Mouse (Mus musculus) liver, postnatal 0 days (tissue): Measurements from ENCODE around the gene Rint1. TPM values are rescaled to one million over a fixed set of nuclear protein-coding genes. Genes with fewer than 3 reads are reported as not detected.

Source experiments
- ATAC-seq: fragments of 200-750 bp; cut with Nextera tagmentation; 2 replicates; pipeline ENCODE4 v1.8.0; 2017; ENCODE audit warnings: mild to moderate bottlenecking, moderate library complexity
- DNase-seq: peaks from one replicate; pipeline ENCODE4 v3.0.0-alpha.2; 2016
- H3K27ac ChIP-seq: fragments of 300-500 bp; sonication (generic); 2 replicates; pipeline ENCODE4 v1.5.1; 2014; ENCODE audit warnings: antibody characterized with exemption, moderate library complexity, mild to moderate bottlenecking, low read depth
- H3K27me3 ChIP-seq: fragments of 300-500 bp; sonication (generic); 2 replicates; pipeline ENCODE4 v1.6.1; 2014; ENCODE audit warnings: low read length, control low read depth, mixed read lengths; ENCODE audit not compliant: insufficient read depth
- H3K36me3 ChIP-seq: fragments of 300-500 bp; sonication (generic); replicated peaks from 2 replicates; pipeline ENCODE4 v1.6.1; 2014; ENCODE audit warnings: mild to moderate bottlenecking, control low read depth, low read length, moderate library complexity, mixed read lengths; ENCODE audit not compliant: insufficient read depth
- H3K4me1 ChIP-seq: fragments of 300-500 bp; sonication (generic); 2 replicates; pipeline ENCODE4 v1.6.1; 2014; ENCODE audit warnings: antibody characterized with exemption, mild to moderate bottlenecking, control low read depth; ENCODE audit not compliant: insufficient read depth
- H3K4me2 ChIP-seq: fragments of 300-500 bp; sonication (generic); 2 replicates; pipeline ENCODE4 v1.6.1; 2014; ENCODE audit warnings: low read depth, mild to moderate bottlenecking, low read length, moderate library complexity, mixed read lengths
- H3K4me3 ChIP-seq: fragments of 300-500 bp; sonication (generic); 2 replicates; pipeline ENCODE4 v1.5.1; 2014; ENCODE audit warnings: low read depth, low read length
- H3K9ac ChIP-seq: fragments of 300-500 bp; sonication (generic); replicated peaks from 2 replicates; pipeline ENCODE4 v1.6.1; 2014; ENCODE audit warnings: mild to moderate bottlenecking, moderate library complexity
- H3K9me3 ChIP-seq: fragments of 300-500 bp; sonication (generic); 2 replicates; pipeline ENCODE4 v1.6.1; 2016; ENCODE audit warnings: mild to moderate bottlenecking, control low read depth, low read length, mixed read lengths
- CTCF ChIP-seq: sonication (generic); IDR thresholded peaks from 2 replicates; pipeline ENCODE4 v1.5.1; 2016; ENCODE audit warnings: antibody characterized with exemption, low read depth
- EP300 ChIP-seq: IDR thresholded peaks from 2 replicates; pipeline ENCODE4 v1.6.1; 2016; ENCODE audit warnings: antibody characterized with exemption, low read depth, mild to moderate bottlenecking
- WGBS: fragments of 180-500 bp; shearing (Covaris S2); extraction: QIAGEN DNeasy Blood & Tissue Kit; methylation state at CpG from one replicate; pipeline ENCODE4 v1.1.7; 2014; ENCODE audit not compliant: insufficient replicate concordance; 5-methylcytosine and 5-hydroxymethylcytosine counted together
- polyA plus RNA-seq: library from polyadenylated mRNA; unstranded; fragments of >200 nt; fragmentation: Nextera tagmentation; extraction: Ambion mirVana; gene quantifications from 2 replicates; pipeline ENCODE4 v1.2.1, GENCODE M21; 2015

Gene Rint1
- polyA plus RNA-seq, 1 experiment from 2014 or later = 10.9 TPM

DNA sequence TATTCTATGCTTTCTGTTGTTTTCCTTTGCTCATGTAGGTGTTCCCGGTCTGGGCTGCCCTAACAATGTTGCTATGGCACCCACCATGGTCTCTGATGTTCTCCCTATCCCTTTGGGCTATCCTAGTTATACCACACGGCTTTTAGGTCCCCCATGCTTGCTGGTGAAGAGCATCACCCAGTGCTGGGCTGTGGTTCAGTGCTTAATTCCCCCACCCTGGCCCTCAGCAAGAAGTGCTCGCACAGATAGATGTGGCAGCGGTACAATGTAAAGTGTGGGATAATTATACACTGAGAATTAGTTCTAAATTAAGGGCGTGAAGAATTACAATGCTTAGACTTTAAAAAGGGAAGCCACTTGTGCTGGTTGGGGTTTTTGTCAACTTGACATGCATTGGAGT is 78.4 kb downstream of the Rint1 start:
- H3K9me3 ChIP-seq = no peaks in the 10 kb centered on the region
- no peak for DNase-seq
- TF ChIP-seq CTCF (no peak), EP300 (no peak)
- no peak overlapping the region for H3K4me3 ChIP-seq
- no peak overlapping the region for H3K9ac ChIP-seq
- H3K4me2 ChIP-seq = no peak overlapping the region
- H3K36me3 ChIP-seq = no peaks in the 10 kb centered on the region
- 80% methylated on average over 5 of the region's 5 CpGs for WGBS
- no peaks in the 10 kb centered on the region for H3K27me3 ChIP-seq
- no peaks in the 10 kb centered on the region; the same call in none of the 2 replicates for H3K4me1 ChIP-seq
- no peak for ATAC-seq
- H3K27ac ChIP-seq = no peak overlapping the region

Other genes starting within 250 kb of the Rint1 start
- 9.6 and 10.9 TPM in 2 replicates for gene Srpk2, start 103.1 kb upstream of the Rint1 start, polyA plus RNA-seq
- gene Pus7, start 4.0 kb upstream of the Rint1 start, polyA plus RNA-seq = 5.3 and 6.0 TPM in 2 replicates
- 63.2 and 64.7 TPM in 2 replicates for gene Tomm7, start 56.5 kb downstream of the Rint1 start, polyA plus RNA-seq
- gene Fam126a, start 243.0 kb downstream of the Rint1 start, polyA plus RNA-seq = 33.4 and 34.5 TPM in 2 replicates